Mouse (Mus musculus) adrenal gland, postnatal 25 days (tissue): ENCODE data around the gene Gm28308. TPM values are rescaled to one million over a fixed set of nuclear protein-coding genes. Genes with fewer than 3 reads are reported as not detected.

Experiments
- DNase-seq: peaks from one replicate; pipeline ENCODE4 v3.0.0; 2021; ENCODE audit warnings: mixed read lengths
- total RNA-seq: library from RNA; stranded (reverse); gene quantifications from 2 replicates; pipeline ENCODE4 v1.2.3, GENCODE M21; 2021

Gene Gm28308
- total RNA-seq, 1 experiment from 2014 or later = 0.88 TPM

DNA sequence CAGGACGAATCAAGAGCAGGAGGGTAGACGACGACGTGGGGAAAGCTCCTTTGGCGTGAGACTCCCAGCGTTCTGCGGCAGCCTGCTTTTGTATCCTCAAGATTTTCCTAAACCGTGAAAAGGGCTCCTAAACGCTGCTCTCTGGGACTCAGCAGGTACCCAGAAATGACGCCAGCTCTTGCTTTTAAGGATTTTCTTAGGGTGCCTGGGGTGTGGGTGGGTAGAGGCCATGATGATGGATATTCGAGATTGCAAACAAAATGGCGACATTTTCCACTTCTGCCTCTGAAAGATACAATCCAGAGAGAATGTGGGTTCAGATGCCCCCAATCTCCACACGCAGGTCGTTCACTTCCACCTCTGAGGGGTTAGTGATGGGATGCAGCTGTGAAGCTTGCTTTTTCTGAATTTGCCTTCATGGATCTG is 45.4 kb downstream of the Gm28308 start:
- no peak for DNase-seq

DNA sequence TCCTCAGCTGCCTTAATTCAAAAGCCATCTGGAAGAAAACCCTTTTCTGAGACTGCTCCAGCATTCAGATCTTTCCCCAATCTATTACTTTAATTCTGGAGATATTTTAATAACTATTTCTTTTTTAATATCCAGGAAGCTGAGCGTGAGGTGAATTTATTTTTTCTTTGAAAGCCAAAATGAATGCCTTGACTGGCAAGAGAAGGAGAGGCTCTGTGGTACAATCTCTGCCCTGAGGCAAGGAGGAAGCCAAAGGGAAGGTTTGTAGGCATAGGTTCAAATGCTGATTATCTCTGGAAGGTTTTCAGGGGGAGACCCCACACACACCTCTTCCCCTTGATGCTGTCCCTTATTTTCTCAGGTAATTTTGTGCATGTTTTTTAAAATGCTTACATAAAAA is 46.0 kb downstream of the Gm28308 start:
- DNase-seq = no peak

DNA sequence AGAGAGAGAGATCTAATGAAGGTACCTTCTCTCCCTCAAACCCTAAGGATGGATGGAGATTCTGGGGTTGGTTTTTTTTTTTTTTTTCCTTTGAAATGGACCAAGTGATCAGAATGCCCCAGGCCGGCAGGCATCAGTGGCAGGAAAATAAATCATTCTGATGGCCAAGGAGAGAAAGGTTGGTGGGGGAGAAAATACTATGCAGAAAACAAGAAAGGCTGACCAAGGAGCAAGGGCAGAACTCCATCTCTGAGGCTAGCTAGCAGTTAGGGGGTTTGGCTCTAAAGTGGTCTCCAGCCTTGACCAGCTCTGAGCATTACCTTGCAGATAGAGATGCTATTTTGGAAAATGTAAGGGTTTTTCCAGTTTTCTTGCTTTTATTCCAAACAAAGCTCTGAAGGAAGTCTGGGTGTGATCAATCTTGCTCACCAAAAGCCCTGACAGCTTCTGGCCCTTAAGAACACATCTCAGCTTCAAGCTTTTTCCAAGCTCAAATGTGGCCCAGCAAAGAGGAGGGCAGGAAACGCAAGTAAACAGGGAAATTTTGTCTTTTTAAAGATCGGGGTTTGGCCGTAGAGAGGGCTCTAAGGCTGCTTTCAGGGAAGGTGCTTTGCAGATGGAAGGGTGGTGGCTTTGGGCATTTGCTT is 46.6 kb downstream of the Gm28308 start:
- DNase-seq = no peak

DNA sequence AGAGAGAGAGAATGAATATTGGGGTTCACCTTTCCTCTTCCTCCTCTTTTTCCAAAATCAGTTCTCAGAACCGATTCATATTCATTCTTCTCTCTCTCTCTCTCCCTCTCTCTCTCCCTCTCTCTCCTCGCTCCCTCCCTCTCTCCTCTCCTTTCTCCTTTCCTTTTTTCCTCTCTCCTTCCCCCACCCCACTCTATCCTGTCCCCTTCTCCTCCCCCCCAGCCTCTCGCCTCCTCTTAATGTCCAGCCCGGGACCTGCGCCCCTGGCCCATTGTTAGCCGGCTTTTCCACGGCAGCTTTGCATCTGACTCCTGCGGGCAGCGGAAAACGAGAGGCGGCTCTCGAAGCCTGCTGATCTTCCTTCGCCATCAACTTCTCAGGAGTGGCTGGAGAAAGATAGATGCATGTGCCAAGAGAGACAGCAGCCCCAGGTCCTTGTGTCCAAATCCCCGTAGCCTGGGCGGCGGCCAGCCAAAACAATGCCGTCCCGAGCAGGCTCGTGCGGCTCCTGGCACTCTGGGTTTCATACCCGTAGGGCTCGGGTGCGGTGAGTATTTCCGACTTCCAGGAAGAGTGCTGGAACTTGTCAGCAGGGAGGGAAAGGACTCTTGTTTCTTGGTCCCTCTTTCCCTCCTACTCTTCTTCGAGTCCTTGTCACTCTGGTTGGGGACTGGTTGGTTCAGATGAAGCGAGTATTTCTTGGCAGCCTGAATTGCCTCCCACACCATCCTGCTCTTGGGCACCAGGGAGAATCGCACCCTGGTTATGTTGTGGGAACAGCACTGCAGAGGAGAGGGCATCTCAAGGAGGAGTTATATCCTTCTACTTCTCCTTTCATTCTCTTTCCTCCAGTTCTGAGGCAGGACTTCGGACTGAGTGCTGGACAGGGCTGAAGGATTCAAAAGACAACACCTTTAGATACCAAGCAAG is 47.4 kb downstream of the Gm28308 start:
- DNase-seq = peak; percentile 56

DNA sequence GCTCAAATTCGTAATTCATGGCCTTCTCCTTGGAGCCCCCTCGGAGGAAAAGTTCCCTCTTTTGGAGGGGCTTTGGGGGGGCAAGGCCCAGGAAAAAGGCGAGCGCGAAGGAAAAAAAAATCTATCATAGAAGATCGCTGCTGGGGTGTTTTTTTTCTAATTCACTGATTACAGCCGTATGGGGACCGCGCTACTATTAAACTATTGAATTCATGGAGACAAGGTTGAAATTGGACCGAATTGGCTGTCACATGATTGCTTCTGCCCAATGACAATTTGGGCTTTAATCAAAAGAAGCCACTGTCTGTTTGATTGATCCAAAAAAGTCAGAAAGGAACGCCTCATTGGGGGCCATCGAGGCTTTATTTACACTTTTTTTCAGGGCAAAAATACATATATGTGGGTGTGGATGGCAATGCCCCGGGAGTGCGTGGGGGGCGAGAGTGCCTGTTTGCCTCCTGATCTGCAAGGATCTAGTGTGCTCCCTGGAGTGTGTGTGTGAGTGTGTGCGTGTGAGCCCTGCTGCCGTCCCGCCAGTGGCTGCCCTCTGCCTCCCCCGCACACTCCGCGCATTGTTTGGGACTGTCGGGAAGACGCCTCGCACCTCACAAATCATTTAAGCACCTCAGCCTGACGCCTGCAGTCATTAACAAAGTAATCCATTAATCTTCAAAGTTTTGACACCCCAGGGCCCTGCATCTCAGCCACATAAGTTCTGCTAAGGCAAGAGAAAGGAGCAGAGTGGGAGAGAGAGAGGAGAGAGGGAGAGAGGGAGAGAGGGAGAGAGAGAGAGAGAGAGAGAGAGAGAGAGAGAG is 48.3 kb downstream of the Gm28308 start, which contains the start of gene Hoxa2:
Gene Hoxa2, minus strand, starts transcription at position 206 of the 815 bp plus-strand sequence.
- DNase-seq = peak; percentile 45

DNA sequence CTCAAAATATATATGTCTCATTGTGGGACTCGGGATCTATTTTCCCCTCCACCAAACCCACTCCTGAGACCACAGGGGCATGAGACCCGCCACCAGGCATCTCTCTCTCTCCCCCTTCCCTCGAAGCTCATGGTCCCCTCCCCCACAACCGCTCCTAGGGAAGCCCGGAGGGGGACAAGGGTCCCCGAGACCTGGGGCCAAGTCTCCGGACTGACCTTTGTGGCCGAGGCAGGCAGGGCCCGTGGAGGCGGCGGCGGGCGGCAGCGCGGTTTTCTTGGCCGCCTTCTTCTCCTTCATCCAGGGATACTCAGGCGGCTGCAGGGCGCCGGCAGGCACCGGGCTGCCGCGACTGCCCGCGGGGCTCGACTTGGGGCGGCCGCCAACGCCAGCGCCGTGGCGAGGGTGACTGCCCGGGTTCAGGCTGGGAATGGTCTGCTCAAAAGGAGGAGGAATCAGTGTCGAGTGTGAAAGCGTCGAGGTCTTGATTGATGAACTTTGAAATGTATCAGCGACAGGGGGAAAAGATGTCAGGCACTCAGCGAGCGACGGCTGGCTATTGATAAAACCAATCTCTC is 49.0 kb downstream of the Gm28308 start:
- peak; percentile 36 for DNase-seq

DNA sequence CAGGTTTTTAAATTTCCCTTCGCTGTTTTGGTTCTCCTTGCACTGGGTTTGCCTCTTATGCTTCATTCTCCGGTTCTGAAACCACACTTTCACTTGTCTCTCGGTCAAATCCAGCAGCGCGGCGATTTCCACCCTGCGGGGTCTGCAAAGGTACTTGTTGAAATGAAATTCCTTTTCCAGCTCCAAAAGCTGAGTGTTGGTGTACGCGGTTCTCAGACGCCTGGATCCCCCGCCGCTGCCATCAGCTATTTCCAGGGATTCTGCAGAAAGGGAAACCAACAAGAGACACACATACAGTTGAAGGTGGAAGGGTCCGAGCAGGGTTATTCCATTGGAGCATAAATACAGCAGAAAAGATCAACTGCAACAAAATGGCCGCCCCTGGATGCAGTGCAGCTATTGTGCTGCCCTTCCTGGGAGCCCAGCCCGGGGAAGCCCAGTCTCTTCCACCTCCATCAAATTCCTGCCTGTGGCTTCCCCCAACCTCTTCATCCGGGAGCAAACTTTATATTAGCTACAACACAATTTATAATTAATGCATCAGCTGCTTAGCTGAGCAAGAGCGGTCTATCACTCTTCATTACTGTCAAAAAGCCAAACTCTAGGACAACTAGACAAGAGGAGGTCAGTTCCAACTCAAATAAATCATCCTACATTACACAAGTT is 49.6 kb downstream of the Gm28308 start:
- DNase-seq = no peak

DNA sequence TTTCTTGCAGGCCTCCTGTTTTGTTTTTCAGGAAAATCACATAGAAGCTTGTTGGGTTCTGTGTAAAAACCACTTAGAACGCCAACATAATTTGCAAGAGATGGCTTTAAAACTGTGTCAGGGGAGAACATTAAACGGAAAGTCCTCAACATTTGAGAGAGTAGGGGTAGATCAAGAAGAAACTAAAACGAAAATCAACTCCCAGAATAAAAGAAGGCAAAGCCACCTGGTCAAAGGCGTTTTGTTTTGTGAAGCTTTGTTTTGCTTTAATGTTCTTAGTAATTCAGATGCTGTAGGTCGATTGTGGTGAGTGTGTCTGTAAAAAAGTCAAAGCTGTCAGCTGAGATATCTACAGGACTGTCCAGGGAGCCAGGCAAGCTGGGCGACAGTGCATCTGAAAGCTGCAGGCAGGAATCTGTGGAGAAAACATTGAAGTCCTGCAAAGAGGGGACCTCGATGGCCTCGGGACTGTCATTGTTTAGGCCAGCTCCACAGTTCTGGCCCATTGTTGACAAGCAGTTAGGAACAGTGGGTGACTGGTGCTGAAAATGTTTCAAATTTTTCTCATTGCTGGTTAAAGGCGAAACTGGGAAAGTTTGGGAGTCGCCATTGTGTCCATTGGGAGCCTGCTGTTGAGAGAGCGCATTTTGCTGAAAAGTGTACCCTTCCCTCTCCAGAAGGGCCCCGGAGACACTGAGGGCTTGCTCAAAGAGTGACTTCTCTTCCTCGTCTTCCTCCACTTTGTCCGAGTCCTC is 50.4 kb downstream of the Gm28308 start:
- DNase-seq = no peak

DNA sequence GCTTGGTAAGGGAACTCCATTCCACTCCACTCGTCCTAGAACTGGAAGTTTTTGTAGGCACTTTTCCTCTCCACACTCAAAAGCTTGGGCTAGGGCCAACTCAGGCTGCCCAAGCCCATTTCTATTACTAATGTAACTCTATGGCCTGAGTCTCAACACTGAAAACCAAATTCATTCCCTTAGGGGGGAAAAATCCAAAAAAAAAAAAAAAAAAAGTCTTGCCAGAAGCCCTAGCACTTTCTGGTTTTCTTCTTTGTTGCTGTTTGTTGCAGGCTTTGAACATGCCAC is 51.1 kb downstream of the Gm28308 start:
- DNase-seq = no peak

DNA sequence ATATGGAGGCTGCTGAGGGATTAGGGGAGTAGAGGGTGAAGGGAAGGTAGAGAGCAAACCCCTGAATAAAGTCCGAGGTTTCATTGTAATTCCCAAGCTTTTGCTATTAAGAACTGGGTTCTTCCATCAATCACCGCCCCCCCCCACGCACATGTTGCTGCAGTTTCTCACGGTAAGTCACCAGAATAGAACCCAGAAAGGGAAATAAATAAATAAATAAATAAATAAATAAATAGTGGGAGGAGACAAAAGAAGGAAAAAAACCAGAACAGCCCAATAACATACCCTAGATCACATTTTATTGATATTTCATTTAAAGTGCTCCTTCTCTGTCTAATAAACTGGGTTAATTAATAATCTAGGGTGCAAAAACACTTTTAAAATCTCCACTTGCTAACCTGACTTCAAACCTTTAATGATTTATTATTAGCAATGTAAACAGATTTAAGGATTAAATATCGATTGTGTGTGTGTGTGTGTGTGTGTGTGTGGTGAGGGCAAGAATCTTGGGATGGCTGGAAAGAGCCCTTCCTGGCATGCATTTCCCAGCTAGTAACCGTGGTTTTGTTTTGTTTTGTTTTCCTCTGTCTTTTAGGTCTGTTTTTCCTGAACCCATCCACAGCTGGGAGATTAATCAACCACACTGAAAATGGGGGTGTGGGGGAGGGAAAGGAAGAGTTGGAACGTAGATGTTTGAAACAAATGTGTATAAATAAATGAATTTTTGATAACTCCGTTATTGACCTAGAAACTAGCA is 51.6 kb downstream of the Gm28308 start:
- DNase-seq = no peak

DNA sequence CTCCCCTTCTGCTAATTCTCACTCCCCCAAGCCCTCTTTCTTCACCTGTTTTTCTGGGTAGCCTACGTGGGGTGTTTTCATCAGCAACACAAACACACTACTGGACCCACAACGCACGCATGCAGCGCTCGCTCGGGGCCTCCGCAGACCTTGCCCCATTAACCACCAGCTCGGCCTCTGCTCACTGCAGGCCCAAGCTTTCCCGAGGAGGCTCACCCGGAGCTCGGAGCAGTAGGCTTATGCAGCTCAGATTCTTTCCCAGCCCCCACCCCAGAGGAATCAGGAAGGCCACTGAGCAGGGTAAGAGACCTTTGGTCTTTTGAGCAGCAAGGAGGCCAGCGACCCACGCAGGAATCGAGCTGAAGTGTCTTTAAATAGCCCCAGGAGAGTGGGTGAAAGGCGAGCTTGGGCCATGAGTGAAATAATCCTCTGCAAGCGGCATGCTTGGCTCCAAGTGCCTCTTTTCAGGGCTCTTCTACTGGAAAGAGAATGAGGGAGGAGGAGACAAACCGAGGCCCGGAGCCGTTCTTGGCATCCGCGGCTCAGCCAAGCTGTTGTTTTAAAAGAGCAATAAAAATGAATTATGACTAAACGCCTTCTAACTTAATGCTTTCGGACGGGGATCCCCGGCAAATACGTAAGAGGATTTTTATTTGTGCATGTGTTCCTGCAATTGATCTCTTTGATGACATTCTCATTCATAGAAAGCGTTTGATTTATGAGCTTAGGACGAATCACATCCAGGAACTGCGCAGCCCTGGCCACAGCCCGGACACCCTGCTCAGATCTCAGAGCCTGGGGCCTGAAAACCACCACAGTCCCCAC is 52.4 kb downstream of the Gm28308 start:
- DNase-seq = peak; percentile 52

DNA sequence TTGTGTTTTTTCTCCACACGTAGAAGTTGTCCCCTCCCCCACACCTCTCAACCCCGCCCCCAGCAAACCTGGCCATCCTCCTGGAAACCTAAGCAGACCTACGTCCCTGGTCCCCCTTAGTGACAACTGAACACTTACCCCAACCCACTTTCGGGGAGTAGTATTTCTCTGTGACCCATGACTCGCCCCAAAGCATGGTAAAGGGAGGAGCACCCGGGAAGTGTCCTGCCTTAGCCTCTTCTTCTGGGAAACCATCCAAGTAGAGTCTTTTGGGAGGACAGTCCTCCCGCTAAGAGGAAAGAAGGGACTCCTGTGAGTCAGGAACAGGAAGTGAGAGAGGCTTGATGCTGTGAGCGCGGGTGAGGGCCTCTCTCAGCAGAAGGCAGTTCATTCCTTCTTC is 53.2 kb downstream of the Gm28308 start:
- DNase-seq = no peak

DNA sequence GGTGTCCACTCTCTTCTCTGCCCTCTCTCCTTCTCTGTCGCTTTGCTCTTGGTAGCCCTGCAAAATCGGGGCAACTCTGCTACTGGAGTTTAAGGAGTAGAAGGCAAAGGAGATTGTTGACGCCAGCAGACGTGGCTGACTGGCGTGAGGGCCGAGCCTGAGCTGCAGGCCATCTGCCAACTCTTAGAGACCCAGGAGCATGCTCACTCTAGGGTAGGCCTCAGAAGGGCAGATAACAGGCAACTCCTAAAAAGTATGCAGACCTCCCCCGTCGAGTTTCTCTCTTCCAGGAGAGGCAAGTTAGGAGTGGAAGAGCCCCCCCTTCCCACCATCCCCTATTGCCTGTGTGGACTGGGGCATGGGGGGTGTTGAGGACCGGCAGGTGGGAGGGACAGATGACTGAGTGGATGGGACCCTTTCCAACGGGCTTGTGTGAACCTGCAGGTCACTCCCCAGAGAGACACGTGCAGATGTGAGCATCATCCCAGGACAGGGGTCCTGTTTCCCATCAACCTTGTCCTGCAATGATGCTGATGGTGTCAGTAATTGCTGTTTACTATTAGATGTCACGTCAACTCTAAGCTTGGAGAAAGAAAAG is 53.9 kb downstream of the Gm28308 start:
- peak; percentile 45 for DNase-seq

DNA sequence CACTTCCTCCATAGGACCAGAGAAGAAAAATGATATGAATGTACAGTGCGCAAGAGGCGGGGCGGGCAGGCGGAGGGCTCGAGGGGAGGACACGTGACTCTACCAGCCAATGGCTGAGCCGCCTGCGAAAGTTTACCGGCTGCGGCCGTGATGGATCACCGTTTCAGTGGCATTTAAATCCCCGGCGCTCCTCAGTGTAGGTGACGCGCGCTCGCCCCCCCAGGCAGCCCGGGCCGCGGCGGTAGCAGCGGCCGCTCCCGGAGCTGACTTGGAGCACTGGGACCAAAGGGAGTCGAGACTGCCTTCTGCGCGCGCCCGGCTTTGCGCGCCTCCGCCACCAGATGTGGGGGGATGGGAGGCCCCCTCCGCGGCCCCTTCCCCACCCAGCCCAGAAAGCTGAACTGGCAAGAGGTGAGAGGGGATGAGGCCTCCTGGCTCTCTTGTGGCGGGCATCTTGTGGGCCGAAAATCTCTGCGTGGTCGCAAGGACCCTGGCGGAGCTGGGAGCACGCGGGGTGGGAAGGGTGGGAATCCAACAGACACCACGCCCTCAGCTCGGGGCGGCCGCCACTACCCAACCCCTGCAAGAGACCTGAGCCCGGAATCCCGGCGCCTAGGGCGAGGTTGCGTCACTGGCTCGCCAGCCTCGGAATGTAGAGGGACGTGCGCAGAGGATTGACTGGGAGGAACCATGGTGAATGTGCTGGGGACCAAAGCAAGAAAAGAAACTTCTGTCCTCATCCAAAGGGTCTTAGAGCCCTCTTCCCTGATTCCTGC is 54.7 kb downstream of the Gm28308 start, which contains the start of gene Hoxa1:
Gene Hoxa1, minus strand, starts transcription at position 42 of the 776 bp plus-strand sequence.
- peak; percentile 90 for DNase-seq

DNA sequence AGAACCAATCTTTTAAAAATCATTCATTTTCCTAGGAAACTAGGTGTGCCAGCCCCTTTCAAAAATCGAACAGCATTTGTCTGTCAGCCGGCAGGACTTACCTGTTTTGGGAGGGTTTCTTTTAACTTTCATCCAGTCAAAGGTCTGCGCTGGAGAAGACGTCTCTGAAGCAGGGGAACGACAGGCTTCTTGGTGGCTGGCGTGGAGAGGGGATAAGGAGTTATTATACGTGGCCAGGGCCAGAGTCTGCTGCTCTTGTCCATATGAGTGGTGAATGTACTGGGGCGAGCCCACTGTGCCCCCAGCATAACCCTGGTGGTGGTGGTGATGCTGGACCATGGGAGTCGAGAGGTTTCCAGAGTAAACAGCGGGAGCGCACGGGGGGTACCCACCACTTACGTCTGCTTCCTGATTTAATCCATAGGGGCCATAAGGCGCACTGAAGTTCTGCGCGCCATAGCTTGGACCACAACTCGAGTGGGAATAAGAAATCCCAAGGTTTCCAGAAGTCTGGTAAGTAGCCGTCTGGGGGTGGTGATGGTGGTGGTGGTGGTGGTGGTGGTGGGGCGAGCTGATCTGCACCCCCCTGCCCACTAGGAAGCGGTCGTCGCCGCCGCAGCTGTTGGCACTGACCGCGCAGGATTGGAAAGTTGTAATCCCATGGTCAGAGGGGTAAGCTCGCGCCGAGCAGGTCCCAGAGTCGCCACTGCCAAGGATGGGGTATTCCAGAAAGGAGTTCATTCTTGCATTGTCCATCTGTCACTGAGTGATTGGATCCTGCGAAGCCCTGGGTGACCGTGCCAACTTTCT is 55.5 kb downstream of the Gm28308 start:
- peak; percentile 32 for DNase-seq

DNA sequence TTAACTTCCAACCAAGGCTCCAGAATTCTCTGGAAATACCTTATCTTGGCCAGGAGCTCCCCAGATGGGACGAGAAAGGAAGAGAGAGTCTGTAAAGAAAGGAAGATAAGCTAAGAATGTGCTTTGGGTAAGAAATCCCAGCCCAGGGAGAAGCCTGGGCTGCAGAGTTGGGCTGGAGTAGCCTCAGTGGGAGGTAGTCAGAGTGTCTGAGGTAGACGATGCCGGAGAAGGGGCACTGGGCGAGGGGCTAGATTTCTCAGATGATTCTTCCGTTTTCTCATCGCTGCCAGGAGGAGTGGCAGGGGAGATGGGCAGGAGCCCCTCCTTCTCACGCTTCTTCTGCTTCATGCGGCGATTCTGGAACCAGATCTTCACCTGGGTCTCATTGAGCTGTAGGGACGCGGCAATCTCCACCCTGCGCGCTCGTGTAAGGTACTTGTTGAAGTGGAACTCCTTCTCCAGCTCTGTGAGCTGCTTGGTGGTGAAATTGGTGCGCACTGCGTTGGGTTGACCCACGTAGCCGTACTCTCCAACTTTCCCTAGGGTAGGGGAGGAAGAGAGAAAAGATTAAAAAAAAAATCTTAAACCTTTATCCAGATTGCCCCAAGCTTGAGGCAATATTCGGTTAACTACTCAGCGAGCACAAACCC is 56.5 kb downstream of the Gm28308 start:
- no peak for DNase-seq

DNA sequence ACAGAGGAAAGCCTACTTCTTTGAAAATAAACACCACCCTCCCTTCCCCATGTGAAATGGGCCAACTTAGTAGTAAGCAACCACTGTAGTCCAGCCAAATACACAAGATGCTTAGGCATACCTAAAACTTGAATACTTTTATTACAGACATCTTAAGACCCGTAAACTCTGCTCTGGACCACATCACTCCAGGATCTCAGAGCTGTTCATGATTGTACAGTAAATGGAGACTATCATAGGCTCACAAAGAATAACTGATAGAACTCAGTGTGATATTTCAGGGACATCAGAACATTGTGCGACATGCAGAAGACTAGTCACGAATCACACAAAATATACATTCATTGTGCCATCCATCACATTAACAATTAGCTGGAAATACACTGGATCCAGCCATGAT is 57.7 kb downstream of the Gm28308 start:
- no peak for DNase-seq
